Mouse (Mus musculus): ENCODE data around the gene Kif2a. TPM values are rescaled to one million over a fixed set of nuclear protein-coding genes. Genes with fewer than 3 reads are reported as not detected.

Kif2a gene
- total and polyA plus RNA-seq, 3 experiments: 18.0 to 310 (median 135) TPM

- TF ChIP-seq TCF12 (IDR thresholded peaks at IDR 0.05; ENCODE audit: low read depth, low read length) (peak; percentile 73), BHLHE40 (IDR thresholded peaks at IDR 0.05; ENCODE audit: borderline replicate concordance, low read depth, low read length) (no peak; the same call in 1 of the 2 replicates), POLR2AphosphoS2 (IDR thresholded peaks at IDR 0.05; ENCODE audit: low read length) (peak; percentile 87), ETS1 (IDR thresholded peaks at IDR 0.05; ENCODE audit: low read depth, low read length) (peak; percentile 37; the same call in 1 of the 2 replicates), MEF2A (IDR thresholded peaks at IDR 0.05; ENCODE audit: extremely low read depth, insufficient replicate concordance, low read depth, low read length, poor library complexity, severe bottlenecking) (no peak), POLR2A (IDR thresholded peaks at IDR 0.05; ENCODE audit: control insufficient read depth in 1 of 2, insufficient read depth in 1 of 2, low read depth in 1 of 2, low read length in 2 of 2, poor library complexity in 1 of 2) (peak; percentile 25 to 86; a peak in 3 of 4 replicates), JUND (IDR thresholded peaks at IDR 0.05; ENCODE audit: low read depth, low read length) (no peak)
Measured at GRCm38 (mm10) chr13:107034028-107034920, 12.3 kb upstream of the Kif2a start (continued).

- Histone ChIP-seq H3K27ac (ENCODE audit: control insufficient read depth, low read depth, low read length) (no peak overlapping the region), H3K79me2 (ENCODE audit: control insufficient read depth, insufficient read depth, low read length, poor library complexity) (peaks cover 1% of the 10 kb centered on the region; the same call in 1 of the 2 replicates), H3K9me3 (replicated peaks; ENCODE audit: insufficient read depth, low read length) (no peaks in the 10 kb centered on the region), H3K36me3 (ENCODE audit: control insufficient read depth in 1 of 2, insufficient read depth in 2 of 2, low read length in 2 of 2) (peaks cover 0 to 26% of the 10 kb centered on the region in 2 experiments; a peak in 2 of 4 replicates), H3K27me3 (ENCODE audit: control insufficient read depth in 1 of 2, insufficient read depth in 2 of 2, low read length in 2 of 2) (no peaks in the 10 kb centered on the region), H3K4me1 (ENCODE audit: control insufficient read depth in 1 of 2, insufficient read depth in 2 of 2, low read length in 2 of 2) (peaks cover 6 to 20% of the 10 kb centered on the region in 2 experiments), H3K4me3 (ENCODE audit: control insufficient read depth in 1 of 2, insufficient read depth in 1 of 2, low read depth in 2 of 2, low read length in 2 of 2) (no peak overlapping the region), H3K9ac (ENCODE audit: control insufficient read depth, low read depth, low read length, poor library complexity, severe bottlenecking) (no peak overlapping the region)
- DNase-seq (ENCODE audit: low read depth, low spot score): no peak
- TF ChIP-seq TAL1 (IDR thresholded peaks at IDR 0.05; ENCODE audit: low read length) (peak; percentile 18; the same call in 1 of the 2 replicates), ZKSCAN1 (IDR thresholded peaks at IDR 0.05; ENCODE audit: low read depth, low read length) (no peak), UBTF (IDR thresholded peaks at IDR 0.05; ENCODE audit: borderline replicate concordance, insufficient read depth, low read depth, low read length) (no peak), JUND (IDR thresholded peaks at IDR 0.05; ENCODE audit: low read depth, low read length) (no peak), ZC3H11A (IDR thresholded peaks at IDR 0.05; ENCODE audit: low read depth, low read length) (no peak), GATA1 (IDR thresholded peaks at IDR 0.05; ENCODE audit: low read depth, low read length) (no peak), EP300 (IDR thresholded peaks at IDR 0.05; ENCODE audit: low read depth in 1 of 2, low read length in 2 of 2) (peak in 1 of 2 experiments; percentile 13; a peak in 1 of 4 replicates), POLR2A (IDR thresholded peaks at IDR 0.05; ENCODE audit: control insufficient read depth in 1 of 2, insufficient read depth in 1 of 2, low read depth in 1 of 2, low read length in 2 of 2, poor library complexity in 1 of 2) (no peak)
Measured at GRCm38 (mm10) chr13:107031228-107031627, 9.3 kb upstream of the Kif2a start.

GRCm38 (mm10) chr13:107027218-107027617, 5.3 kb upstream of the Kif2a start:
- no peak overlapping the region for H3K4me3 ChIP-seq (ENCODE audit: control insufficient read depth in 1 of 2, insufficient read depth in 1 of 2, low read depth in 2 of 2, low read length in 2 of 2)
- H3K4me1 ChIP-seq (ENCODE audit: control insufficient read depth in 1 of 2, insufficient read depth in 2 of 2, low read length in 2 of 2): peaks cover 6 to 20% of the 10 kb centered on the region in 2 experiments
- peaks cover 4% of the 10 kb centered on the region; the same call in 1 of the 2 replicates for H3K79me2 ChIP-seq (ENCODE audit: control insufficient read depth, insufficient read depth, low read length, poor library complexity)
- no peaks in the 10 kb centered on the region for H3K27me3 ChIP-seq (ENCODE audit: control insufficient read depth in 1 of 2, insufficient read depth in 2 of 2, low read length in 2 of 2)
- no peak overlapping the region for H3K9ac ChIP-seq (ENCODE audit: control insufficient read depth, low read depth, low read length, poor library complexity, severe bottlenecking)
- peaks cover 0 to 17% of the 10 kb centered on the region in 2 experiments; a peak in 2 of 4 replicates for H3K36me3 ChIP-seq (ENCODE audit: control insufficient read depth in 1 of 2, insufficient read depth in 2 of 2, low read length in 2 of 2)
- H3K9me3 ChIP-seq (replicated peaks; ENCODE audit: insufficient read depth, low read length): no peaks in the 10 kb centered on the region
- H3K27ac ChIP-seq (ENCODE audit: control insufficient read depth, low read depth, low read length): no peak overlapping the region
- peak; percentile 39 for DNase-seq (ENCODE audit: low read depth, low spot score)
- TF ChIP-seq CTCF (IDR thresholded peaks at IDR 0.05 in 2 of 3, conservative IDR thresholded peaks at IDR 0.05 in 1 of 3; ENCODE audit: control insufficient read depth in 1 of 3, insufficient read depth in 1 of 3, low read depth in 2 of 3, low read length in 3 of 3, poor library complexity in 1 of 3, severe bottlenecking in 1 of 3) (no peak), TCF12 (IDR thresholded peaks at IDR 0.05; ENCODE audit: low read depth, low read length) (no peak), TAL1 (IDR thresholded peaks at IDR 0.05; ENCODE audit: low read length) (no peak), SMC3 (IDR thresholded peaks at IDR 0.05; ENCODE audit: low read depth, low read length) (no peak), MYC (IDR thresholded peaks at IDR 0.05; ENCODE audit: low read depth, low read length) (no peak), CHD2 (IDR thresholded peaks at IDR 0.05; ENCODE audit: low read length) (no peak), ELF1 (IDR thresholded peaks at IDR 0.05; ENCODE audit: low read depth, low read length) (no peak), MAFK (IDR thresholded peaks at IDR 0.05; ENCODE audit: borderline replicate concordance, low read depth, low read length) (no peak), BHLHE40 (IDR thresholded peaks at IDR 0.05; ENCODE audit: borderline replicate concordance, low read depth, low read length) (no peak), USF1 (IDR thresholded peaks at IDR 0.05; ENCODE audit: low read depth, low read length) (no peak), ZC3H11A (IDR thresholded peaks at IDR 0.05; ENCODE audit: low read depth, low read length) (no peak), MAZ (IDR thresholded peaks at IDR 0.05; ENCODE audit: low read depth, low read length) (no peak), CHD1 (IDR thresholded peaks at IDR 0.05; ENCODE audit: low read depth, low read length) (no peak), RAD21 (IDR thresholded peaks at IDR 0.05; ENCODE audit: low read depth, low read length) (no peak), NRF1 (IDR thresholded peaks at IDR 0.05; ENCODE audit: insufficient read depth, low read depth, low read length, poor library complexity, severe bottlenecking) (no peak), MAX (IDR thresholded peaks at IDR 0.05; ENCODE audit: low read length) (no peak)

Data from MEL (cell line).